Mouse (Mus musculus): ENCODE measurements at regions not wholly inside any gene's neighbourhood (a gene's known extent, or its start where the extent isn't known, plus 50 kb on each side); places are given as distances from the start of the nearest gene placed in this dataset.

DNA sequence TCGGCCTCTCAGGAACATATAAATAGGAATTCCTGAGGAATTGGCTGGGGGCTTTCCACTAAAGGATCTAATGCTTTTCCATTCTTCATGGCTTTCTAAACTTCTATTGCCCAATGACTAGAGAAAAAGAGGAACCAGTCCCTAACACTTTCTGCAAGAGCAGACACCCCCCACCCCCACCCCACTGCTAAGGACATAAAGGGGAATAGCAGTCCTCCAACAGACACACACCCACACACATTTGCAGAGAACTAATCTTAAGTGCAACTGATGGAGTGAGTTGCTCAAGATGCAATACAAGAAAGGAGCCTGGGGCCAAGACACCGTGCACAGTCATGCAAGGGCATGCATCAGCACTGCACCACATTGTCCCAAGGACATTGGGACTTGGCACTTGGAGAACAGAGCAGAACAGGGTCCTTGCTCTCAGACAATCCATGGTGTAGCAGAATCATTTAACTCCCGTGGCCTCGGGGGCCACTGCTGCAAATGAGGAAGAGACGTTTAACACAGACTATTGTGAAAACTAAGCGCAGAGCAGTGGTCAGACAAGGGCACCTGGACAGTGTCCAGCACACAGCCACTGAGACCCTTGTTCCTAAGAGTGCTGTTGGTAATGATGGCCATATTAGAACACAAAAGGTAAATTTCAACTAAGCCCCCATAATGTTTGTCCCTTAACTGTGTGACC lies 161.1 kb downstream of the Xpnpep1 start:
- no peaks in the 10 kb centered on the region for H3K9me3 ChIP-seq
- no peak overlapping the region for H3K4me3 ChIP-seq
- DNase-seq (ENCODE audit: low spot score) = no peak
- H3K36me3 ChIP-seq = no peaks in the 10 kb centered on the region
- H3K27ac ChIP-seq = no peak overlapping the region
- no peaks in the 10 kb centered on the region for H3K27me3 ChIP-seq (ENCODE audit: insufficient read depth, poor library complexity, severe bottlenecking)
- 86% methylated on average over 6 of the region's 6 CpGs for WGBS
- H3K4me1 ChIP-seq (replicated peaks) = no peaks in the 10 kb centered on the region

DNA sequence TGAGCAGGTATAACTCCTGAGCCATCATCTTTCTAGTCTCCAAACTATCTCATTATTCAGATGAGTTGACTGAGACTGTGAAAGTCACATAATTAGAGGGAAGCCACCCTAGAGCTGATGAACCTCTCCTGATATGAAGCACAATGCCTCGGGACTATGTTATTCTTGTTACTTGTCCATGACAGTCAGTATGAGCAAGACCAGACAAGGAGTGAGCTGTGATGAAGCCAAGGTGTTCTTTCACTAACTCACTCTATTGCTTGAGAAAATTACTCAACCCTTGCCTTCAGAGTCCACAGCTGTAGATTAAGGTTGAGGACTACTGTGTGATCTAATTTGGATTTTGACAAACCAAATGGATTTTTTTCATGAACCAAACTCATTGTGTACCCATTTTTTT lies 173.4 kb downstream of the Xpnpep1 start:
- H3K27ac ChIP-seq = no peak overlapping the region
- 90% methylated on average over 1 of the region's 1 CpGs for WGBS
- DNase-seq (ENCODE audit: low spot score) = no peak
- no peaks in the 10 kb centered on the region for H3K9me3 ChIP-seq
- no peaks in the 10 kb centered on the region for H3K4me1 ChIP-seq (replicated peaks)
- H3K4me3 ChIP-seq = no peak overlapping the region
- no peaks in the 10 kb centered on the region for H3K27me3 ChIP-seq (ENCODE audit: insufficient read depth, poor library complexity, severe bottlenecking)
- no peaks in the 10 kb centered on the region for H3K36me3 ChIP-seq

DNA sequence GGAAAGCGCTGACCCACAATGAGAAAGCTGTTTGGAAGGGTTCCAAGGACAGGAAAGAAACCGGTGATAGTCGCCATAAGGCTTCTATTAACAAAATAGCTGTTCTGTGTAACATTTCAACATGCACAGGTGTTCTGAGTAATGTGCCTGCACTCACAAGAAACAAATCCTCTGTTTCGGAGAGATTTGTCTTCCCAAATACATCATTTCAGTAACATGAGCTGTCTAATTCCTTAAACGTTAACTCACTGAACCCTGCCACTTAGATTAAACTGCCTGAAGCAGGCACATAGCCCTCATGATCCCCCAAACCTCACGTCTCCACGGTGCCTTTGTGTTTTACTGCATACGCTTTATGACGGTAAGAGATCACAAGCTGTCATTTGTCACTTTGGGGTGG lies 178.4 kb downstream of the Xpnpep1 start:
- H3K27me3 ChIP-seq (ENCODE audit: insufficient read depth, poor library complexity, severe bottlenecking) = no peaks in the 10 kb centered on the region
- no peak overlapping the region for H3K4me3 ChIP-seq
- H3K36me3 ChIP-seq = no peaks in the 10 kb centered on the region
- no peak overlapping the region for H3K27ac ChIP-seq
- no peaks in the 10 kb centered on the region for H3K9me3 ChIP-seq
- no peaks in the 10 kb centered on the region for H3K4me1 ChIP-seq (replicated peaks)
- 76% methylated on average over 9 of the region's 9 CpGs for WGBS
- DNase-seq (ENCODE audit: low spot score) = no peak

- Histone ChIP-seq H3K9me3 (no peaks in the 10 kb centered on the region), H3K27ac (no peak overlapping the region), H3K4me1 (replicated peaks) (no peaks in the 10 kb centered on the region), H3K36me3 (no peaks in the 10 kb centered on the region), H3K4me3 (no peak overlapping the region), H3K27me3 (ENCODE audit: insufficient read depth, poor library complexity, severe bottlenecking) (no peaks in the 10 kb centered on the region)
- DNase-seq (ENCODE audit: low spot score) = no peak
- WGBS = 84% methylated on average over 7 of the region's 7 CpGs
Measured at GRCm38 (mm10) chr19:52854068-52854682, 185.8 kb downstream of the Xpnpep1 start.

GRCm38 (mm10) chr19:52816202-52816601 lies 223.8 kb downstream of the Xpnpep1 start:
- WGBS = 90% methylated on average over 7 of the region's 7 CpGs

GRCm38 (mm10) chr19:52812046-52812445 lies 228.0 kb downstream of the Xpnpep1 start:
- H3K4me3 ChIP-seq = no peak overlapping the region
- no peak overlapping the region for H3K27ac ChIP-seq
- no peaks in the 10 kb centered on the region for H3K27me3 ChIP-seq (ENCODE audit: insufficient read depth, poor library complexity, severe bottlenecking)
- no peaks in the 10 kb centered on the region for H3K36me3 ChIP-seq
- no peaks in the 10 kb centered on the region for H3K4me1 ChIP-seq (replicated peaks)
- no peaks in the 10 kb centered on the region for H3K9me3 ChIP-seq
- DNase-seq (ENCODE audit: low spot score) = no peak
- WGBS = 85% methylated on average over 6 of the region's 6 CpGs

More at GRCm38 (mm10) chr19:52816202-52816601, 223.8 kb downstream of the Xpnpep1 start:
- peaks cover 7% of the 10 kb centered on the region; the same call in 1 of the 2 replicates for H3K9me3 ChIP-seq
- no peak overlapping the region for H3K4me3 ChIP-seq
- no peaks in the 10 kb centered on the region for H3K27me3 ChIP-seq (ENCODE audit: insufficient read depth, poor library complexity, severe bottlenecking)
- H3K36me3 ChIP-seq = no peaks in the 10 kb centered on the region
- DNase-seq (ENCODE audit: low spot score) = no peak
- no peak overlapping the region for H3K27ac ChIP-seq
- H3K4me1 ChIP-seq (replicated peaks) = no peaks in the 10 kb centered on the region

DNA sequence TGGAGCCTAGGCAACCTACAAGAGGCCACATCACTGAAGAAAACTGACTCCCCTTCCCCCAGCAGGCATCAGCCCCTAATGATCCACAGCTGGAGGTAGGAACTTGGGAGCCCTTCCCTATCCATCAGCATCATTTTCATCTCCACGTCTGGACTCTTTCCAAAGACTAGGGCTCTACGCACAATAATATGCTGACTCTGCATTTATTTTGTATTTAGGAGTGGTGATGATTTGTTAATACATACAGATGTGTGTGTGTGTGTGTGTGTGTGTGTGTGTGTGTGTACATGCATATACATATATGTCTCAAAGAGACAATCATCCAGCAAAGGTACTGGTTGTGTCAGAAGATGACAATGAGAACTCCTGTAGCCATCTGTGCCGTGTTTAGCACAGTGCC lies 251.2 kb downstream of the Xpnpep1 start:
- H3K27ac ChIP-seq = no peak overlapping the region
- no peaks in the 10 kb centered on the region for H3K27me3 ChIP-seq (ENCODE audit: insufficient read depth, poor library complexity, severe bottlenecking)
- no peak overlapping the region for H3K4me3 ChIP-seq
- no peaks in the 10 kb centered on the region for H3K9me3 ChIP-seq
- WGBS = 84% methylated on average over 3 of the region's 3 CpGs
- no peak for DNase-seq (ENCODE audit: low spot score)
- no peaks in the 10 kb centered on the region for H3K4me1 ChIP-seq (replicated peaks)
- H3K36me3 ChIP-seq = no peaks in the 10 kb centered on the region

DNA sequence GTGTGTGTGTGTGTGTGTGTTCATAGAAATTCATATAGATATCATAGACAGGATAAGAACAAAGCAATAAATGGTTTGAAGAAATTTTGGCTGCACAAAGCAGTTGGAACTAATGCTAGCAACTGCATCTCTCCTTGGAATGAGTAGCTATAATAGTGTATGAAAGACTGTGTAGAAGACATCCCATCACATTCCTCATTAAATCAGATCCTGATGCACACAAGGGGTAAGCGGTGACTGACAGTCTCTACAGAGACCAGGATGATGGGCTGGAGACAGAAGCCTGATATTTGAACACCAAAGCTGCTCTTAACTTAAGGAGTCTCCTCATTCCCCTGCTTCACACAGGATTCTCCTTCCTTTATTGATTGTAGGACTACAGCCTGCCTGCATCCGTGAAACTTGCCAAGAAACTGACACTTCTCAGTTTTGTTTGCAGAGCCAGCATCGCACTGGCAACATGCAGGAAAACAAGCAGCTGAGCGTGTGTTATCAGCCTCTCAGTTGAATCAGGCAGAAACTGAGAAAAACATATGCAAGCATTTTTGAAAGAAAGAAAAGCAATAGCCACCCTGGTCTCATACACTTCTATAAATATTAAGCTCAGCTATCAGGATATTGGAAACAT lies 271.1 kb downstream of the Xpnpep1 start:
- peaks cover 5% of the 10 kb centered on the region; the same call in 1 of the 2 replicates for H3K9me3 ChIP-seq
- H3K36me3 ChIP-seq = no peaks in the 10 kb centered on the region
- H3K27ac ChIP-seq = no peak overlapping the region
- H3K4me3 ChIP-seq = no peak overlapping the region
- 85% methylated on average over 4 of the region's 4 CpGs for WGBS
- no peaks in the 10 kb centered on the region for H3K4me1 ChIP-seq (replicated peaks)
- no peaks in the 10 kb centered on the region for H3K27me3 ChIP-seq (ENCODE audit: insufficient read depth, poor library complexity, severe bottlenecking)
- DNase-seq (ENCODE audit: low spot score) = no peak

GRCm38 (mm10) chr19:52768117-52768516 lies 271.9 kb downstream of the Xpnpep1 start:
- H3K4me1 ChIP-seq (replicated peaks) = no peaks in the 10 kb centered on the region
- no peaks in the 10 kb centered on the region for H3K27me3 ChIP-seq (ENCODE audit: insufficient read depth, poor library complexity, severe bottlenecking)
- H3K27ac ChIP-seq = no peak overlapping the region
- DNase-seq (ENCODE audit: low spot score) = no peak
- no peaks in the 10 kb centered on the region for H3K36me3 ChIP-seq
- peaks cover 5% of the 10 kb centered on the region; the same call in 1 of the 2 replicates for H3K9me3 ChIP-seq
- no peak overlapping the region for H3K4me3 ChIP-seq
- WGBS = 89% methylated on average over 5 of the region's 5 CpGs

GRCm38 (mm10) chr19:52738946-52739345 lies 301.1 kb downstream of the Xpnpep1 start:
- Histone ChIP-seq H3K36me3 (no peaks in the 10 kb centered on the region), H3K4me3 (no peak overlapping the region), H3K9me3 (no peaks in the 10 kb centered on the region), H3K4me1 (replicated peaks) (no peaks in the 10 kb centered on the region), H3K27me3 (ENCODE audit: insufficient read depth, poor library complexity, severe bottlenecking) (no peaks in the 10 kb centered on the region), H3K27ac (no peak overlapping the region)
- 90% methylated on average over 9 of the region's 9 CpGs for WGBS
- no peak for DNase-seq (ENCODE audit: low spot score)

GRCm38 (mm10) chr19:52721776-52722175 lies 318.2 kb downstream of the Xpnpep1 start:
- Histone ChIP-seq H3K36me3 (no peaks in the 10 kb centered on the region), H3K4me1 (replicated peaks) (no peaks in the 10 kb centered on the region), H3K9me3 (no peaks in the 10 kb centered on the region), H3K27ac (no peak overlapping the region), H3K4me3 (no peak overlapping the region), H3K27me3 (ENCODE audit: insufficient read depth, poor library complexity, severe bottlenecking) (no peaks in the 10 kb centered on the region)
- 17% methylated on average over 1 of the region's 1 CpGs for WGBS
- no peak for DNase-seq (ENCODE audit: low spot score)

GRCm38 (mm10) chr19:52715359-52715758 lies 324.7 kb downstream of the Xpnpep1 start:
- no peak overlapping the region for H3K27ac ChIP-seq
- no peak for DNase-seq (ENCODE audit: low spot score)
- no peaks in the 10 kb centered on the region for H3K9me3 ChIP-seq
- no peak overlapping the region for H3K4me3 ChIP-seq
- H3K27me3 ChIP-seq (ENCODE audit: insufficient read depth, poor library complexity, severe bottlenecking) = no peaks in the 10 kb centered on the region
- 82% methylated on average over 5 of the region's 5 CpGs for WGBS
- H3K36me3 ChIP-seq = no peaks in the 10 kb centered on the region
- no peaks in the 10 kb centered on the region for H3K4me1 ChIP-seq (replicated peaks)

DNA sequence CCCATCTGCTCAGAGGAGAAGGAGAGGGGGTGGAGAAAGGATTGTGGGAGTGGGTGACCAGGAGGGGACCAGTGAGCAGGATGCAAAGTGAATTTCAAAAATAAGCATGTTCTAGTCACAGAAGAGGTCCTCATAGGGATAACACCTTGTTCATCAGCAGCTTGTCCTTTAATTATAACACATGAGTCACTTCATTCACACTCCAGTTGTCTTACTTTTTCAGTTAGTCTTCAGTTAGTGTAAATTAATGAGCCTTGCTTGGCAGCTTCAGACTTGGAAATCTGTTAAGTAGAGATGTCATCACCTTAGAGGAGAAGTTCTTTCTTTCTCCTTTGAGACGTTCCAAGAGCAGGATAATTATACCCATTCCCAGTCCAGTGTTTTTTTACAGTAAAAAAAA lies 332.3 kb downstream of the Xpnpep1 start:
- H3K27ac ChIP-seq = no peak overlapping the region
- H3K9me3 ChIP-seq = no peaks in the 10 kb centered on the region
- no peaks in the 10 kb centered on the region for H3K36me3 ChIP-seq
- WGBS = 88% methylated on average over 1 of the region's 1 CpGs
- no peaks in the 10 kb centered on the region for H3K27me3 ChIP-seq (ENCODE audit: insufficient read depth, poor library complexity, severe bottlenecking)
- H3K4me1 ChIP-seq (replicated peaks) = no peaks in the 10 kb centered on the region
- no peak for DNase-seq (ENCODE audit: low spot score)
- no peak overlapping the region for H3K4me3 ChIP-seq
